Mouse (Mus musculus) lung, adult 2 months (tissue): Measurements from ENCODE around the gene Exosc1. TPM values are rescaled to one million over a fixed set of nuclear protein-coding genes. Genes with fewer than 3 reads are reported as not detected.

ENCODE experiments used
- DNase-seq: peaks from one replicate; pipeline ENCODE4 v3.0.0; 2022
- H3K4me1 ChIP-seq: fragments of 200-500 bp; 2 replicates; pipeline ENCODE4 v1.6.1; 2011; ENCODE audit warnings: low read length; ENCODE audit not compliant: control insufficient read depth, insufficient read depth
- H3K4me3 ChIP-seq: fragments of 200-500 bp; replicated peaks from 2 replicates; pipeline ENCODE3; 2011; ENCODE audit warnings: low read depth, mild to moderate bottlenecking, control low read depth, low read length; ENCODE audit errors: extremely low read depth
- CTCF ChIP-seq: fragments of 200-500 bp; IDR thresholded peaks from 2 replicates; pipeline ENCODE4 v1.5.1; 2011; ENCODE audit warnings: mild to moderate bottlenecking, low read length, control low read depth; ENCODE audit not compliant: insufficient read depth
- POLR2A ChIP-seq: fragments of 200-500 bp; IDR thresholded peaks from 2 replicates; pipeline ENCODE4 v1.6.1; 2011; ENCODE audit warnings: low read depth, mild to moderate bottlenecking, control low read depth, low read length, borderline replicate concordance; ENCODE audit errors: extremely low read depth
- WGBS: fragments of 180-500 bp; shearing (Covaris S2); methylation state at CpG from one replicate; pipeline ENCODE4 v1.1.7; 2018; 5-methylcytosine and 5-hydroxymethylcytosine counted together
- polyA plus RNA-seq: library from polyadenylated mRNA; depleted of rRNA; stranded (reverse); fragments of >200 nt; gene quantifications from 2 replicates; pipeline ENCODE4 v1.2.3, GENCODE M21; 2012; rRNA removed

Gene Exosc1
- polyA plus RNA-seq, 1 experiment = 16.0 TPM

- DNase-seq = no peak
- H3K4me3 ChIP-seq = no peak overlapping the region
- H3K4me1 ChIP-seq = no peaks in the 10 kb centered on the region
- 86% methylated on average over 9 of the region's 9 CpGs for WGBS
- no peak for TF ChIP-seq POLR2A
- no peak for TF ChIP-seq CTCF
These were observed 49.3 kb downstream of the Exosc1 start for GRCm38 (mm10) chr19:41883882-41884281.

DNA sequence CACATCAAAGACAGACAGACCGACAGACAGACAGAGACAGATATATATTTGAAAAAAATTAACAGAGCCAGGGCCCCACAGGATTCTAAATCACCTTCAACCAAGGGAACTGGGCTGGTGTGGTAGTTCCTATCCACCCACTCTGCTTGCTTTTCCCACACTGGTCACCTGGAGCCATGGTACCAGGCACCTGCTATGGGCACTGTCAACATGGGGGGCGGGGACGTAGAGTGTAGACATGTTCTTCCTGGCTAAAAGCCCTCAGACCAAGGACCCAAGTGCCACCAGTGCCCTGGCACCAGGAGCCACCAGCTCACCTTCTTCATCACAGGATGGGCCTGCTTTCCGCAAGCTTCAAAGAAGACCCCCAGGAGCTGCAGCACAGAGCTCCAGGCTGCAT, 51.4 kb downstream of the Exosc1 start:
- DNase-seq = no peak
- 96% methylated on average over 4 of the region's 4 CpGs for WGBS
- TF ChIP-seq POLR2A = no peak
- no peak for TF ChIP-seq CTCF
- Histone ChIP-seq H3K4me3 (no peak overlapping the region), H3K4me1 (no peaks in the 10 kb centered on the region)

DNA sequence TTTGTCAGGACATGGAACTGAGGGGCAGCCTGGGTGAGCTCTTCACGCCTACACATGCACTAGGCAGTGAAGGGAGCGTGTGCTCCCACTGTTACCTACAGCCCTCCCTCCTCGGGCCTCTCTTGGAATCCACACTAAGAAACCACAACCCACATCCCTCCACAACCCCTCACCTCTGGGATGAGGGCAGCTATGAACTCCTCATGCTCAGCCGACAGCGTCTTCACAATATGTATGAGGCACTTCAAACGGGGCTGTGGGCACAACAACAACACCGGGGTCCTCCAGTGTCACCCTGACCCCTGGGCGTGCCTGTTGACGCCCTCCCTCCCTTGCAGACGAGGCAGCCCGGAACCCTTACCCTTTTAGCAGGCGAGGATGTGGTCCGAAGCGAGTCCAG, 58.9 kb downstream of the Exosc1 start:
- WGBS = 83% methylated on average over 14 of the region's 14 CpGs
- DNase-seq = no peak
- H3K4me3 ChIP-seq = no peak overlapping the region
- no peak for TF ChIP-seq POLR2A
- TF ChIP-seq CTCF = no peak
- no peaks in the 10 kb centered on the region for H3K4me1 ChIP-seq

Other genes starting within 250 kb of the Exosc1 start
- 0.03 and 0.13 TPM in 2 replicates for gene Slit1, start 189.8 kb downstream of the Exosc1 start, polyA plus RNA-seq
- gene Arhgap19, start 131.4 kb downstream of the Exosc1 start, polyA plus RNA-seq = 1.3 and 2.2 TPM in 2 replicates
- 3.6 and 4.7 TPM in 2 replicates for gene Frat1, start 103.5 kb downstream of the Exosc1 start, polyA plus RNA-seq
- gene Frat2, start 85.3 kb downstream of the Exosc1 start, polyA plus RNA-seq = 3.3 and 4.3 TPM in 2 replicates
- 4.1 and 5.5 TPM in 2 replicates for gene Rrp12, start 37.2 kb downstream of the Exosc1 start, polyA plus RNA-seq
- gene Pgam1, start 21.5 kb downstream of the Exosc1 start, polyA plus RNA-seq = 123 and 169 TPM in 2 replicates
- gene Zdhhc16, start 57 bp upstream of the Exosc1 start, polyA plus RNA-seq = 67.4 and 91.5 TPM in 2 replicates
- 53.7 and 57.0 TPM in 2 replicates for gene Mms19, start 47.7 kb upstream of the Exosc1 start, polyA plus RNA-seq
- gene Ubtd1, start 48.3 kb upstream of the Exosc1 start, polyA plus RNA-seq = 26.0 and 31.7 TPM in 2 replicates
- gene Ankrd2, start 102.6 kb upstream of the Exosc1 start, polyA plus RNA-seq = 0.14 and 0.20 TPM in 2 replicates
- 7.6 and 8.7 TPM in 2 replicates for gene Hoga1, start 112.2 kb upstream of the Exosc1 start, polyA plus RNA-seq
- gene 4933411K16Rik, start 118.8 kb upstream of the Exosc1 start, polyA plus RNA-seq = 1.1 and 1.4 TPM in 2 replicates
- 7.1 and 9.0 TPM in 2 replicates for gene Morn4, start 152.9 kb upstream of the Exosc1 start, polyA plus RNA-seq
- 29.1 and 34.8 TPM in 2 replicates for gene Pi4k2a, start 157.0 kb upstream of the Exosc1 start, polyA plus RNA-seq
- 46.8 and 69.6 TPM in 2 replicates for gene Avpi1, start 195.6 kb upstream of the Exosc1 start, polyA plus RNA-seq
- 215 and 250 TPM in 2 replicates for gene Marveld1, start 214.0 kb upstream of the Exosc1 start, polyA plus RNA-seq
- gene Zfyve27, start 230.5 kb upstream of the Exosc1 start, polyA plus RNA-seq = 39.3 and 53.9 TPM in 2 replicates